10 mouse cellular contexts compared by ENCODE assay signal in genomic region chr19:56255506-56255905, GRCm38 (mm10). TPM values are rescaled to one million over a fixed set of nuclear protein-coding genes. Genes with fewer than 3 reads are reported as not detected.
DNase-seq lines count a peak whose midpoint lies in the region; TF ChIP-seq lines count a peak whose summit lies in the region.
"Had no signal": no experiment of that assay in that cellular context is flagged by ENCODE, and none has a peak within 500 bp of the region (broad histone marks: within the 10 kb centered on the region; RNA-seq: fewer than 3 reads in every experiment).

No protein-coding gene starts in this region.

- no peaks in the 10 kb centered on the region for H3K27me3 ChIP-seq in testis, adult 2 months (ENCODE audit: control insufficient read depth, insufficient read depth, low read length)

- TF ChIP-seq CTCF in testis, adult 2 months (IDR thresholded peaks at IDR 0.05; ENCODE audit: control insufficient read depth, insufficient read depth, insufficient replicate concordance, low read depth, low read length), result peak; percentile 33; the same call in 1 of the 2 replicates

- no peaks in the 10 kb centered on the region for H3K36me3 ChIP-seq in testis, adult 2 months (ENCODE audit: control insufficient read depth, insufficient read depth, low read length)
- H3K36me3 ChIP-seq: embryonic facial prominence, embryonic 13.5 days; limb, embryonic 13.5 days had no signal

- H3K4me1 ChIP-seq in testis, adult 2 months (ENCODE audit: control insufficient read depth, insufficient read depth, low read length), result no peaks in the 10 kb centered on the region

- no peak overlapping the region for H3K4me3 ChIP-seq in testis, adult 2 months (ENCODE audit: control insufficient read depth, low read depth, low read length)
- H3K4me3 ChIP-seq: embryonic facial prominence, embryonic 13.5 days; limb, embryonic 13.5 days had no signal

- no peak for TF ChIP-seq POLR2A in testis, adult 2 months (IDR thresholded peaks at IDR 0.05; ENCODE audit: control insufficient read depth, low read depth, low read length)

- no peak overlapping the region for H3K27ac ChIP-seq in testis, adult 2 months (ENCODE audit: control insufficient read depth, insufficient read depth, low read depth, low read length)
- H3K27ac ChIP-seq: embryonic facial prominence, embryonic 13.5 days; limb, embryonic 13.5 days had no signal

- DNase-seq in heart, postnatal 36 days, result peak; percentile 9 to 27
- DNase-seq in heart, postnatal 25 days (ENCODE audit: low spot score), result no peak
- no peak for DNase-seq in testis, postnatal 10 days (ENCODE audit: low spot score)
- DNase-seq in cerebellum, postnatal 14 days, result peak; percentile 50 to 61
- peak; percentile 38 for DNase-seq in lung, postnatal 25 days (ENCODE audit: low spot score)
- no peak for DNase-seq in adrenal gland, adult 2 months
- DNase-seq in frontal cortex, postnatal 10 days (ENCODE audit: low spot score in 2 of 2), result no peak

- intact Hi-C loops in heart, postnatal 36 days (cut with DNase I), result loop anchor here (2.0 to 5.0 kb wide), 3 partner anchors 39 to 919 kb away; no protein-coding TSS in a partner anchor
- intact Hi-C loops in heart, postnatal 25 days (cut with DNase I), result loop anchor here (1.0 to 5.0 kb wide), 3 partner anchors 41 to 919 kb away; no protein-coding TSS in a partner anchor

RNA-seq across cellular contexts. Expression of gene Habp2, which starts 31.4 kb away (rescaled TPM):
- total RNA-seq in heart, postnatal 36 days (2021), result not detected
- not detected for total RNA-seq in heart, postnatal 25 days (2021)
- 0.13 TPM in 1 of 2 replicates, not detected in the other for polyA plus RNA-seq in testis, adult 2 months (2012; rRNA removed)
- total RNA-seq in adrenal gland, adult 2 months (2021), result under 1 TPM; 0.24 to 0.43 TPM
- 0.35 TPM in 1 of 2 replicates, not detected in the other for polyA plus RNA-seq in adrenal gland, adult 2 months (2012; rRNA removed)
- polyA plus RNA-seq: embryonic facial prominence, embryonic 13.5 days had no signal

Comparison
In these comparisons a context has a peak if more than half of its experiments do, and no peak if none do; other contexts are left out.
1. DNase-seq: peak in heart, postnatal 36 days (2 of 2), cerebellum, postnatal 14 days (2 of 2) and lung, postnatal 25 days (single experiment); none in heart, postnatal 25 days (single experiment), testis, postnatal 10 days (single experiment), adrenal gland, adult 2 months (single experiment) and frontal cortex, postnatal 10 days (0 of 2).